Mouse (Mus musculus): ENCODE data around the gene Colgalt2. TPM values are rescaled to one million over a fixed set of nuclear protein-coding genes. Genes with fewer than 3 reads are reported as not detected.
"Not testable (repeated sequence)": the region's sequence is repeated elsewhere in the genome, so short reads cannot be mapped to it uniquely, and the experiment has no call there.

Gene Colgalt2
- total RNA-seq (2021): 1 to 10 TPM; 3.0 to 3.2 TPM
- long read RNA-seq, experiment 1, full-length matches to known transcripts: 1 of 2 reads
- long read RNA-seq, experiment 1, partial matches to known transcripts: 1 of 2 reads
- long read RNA-seq, experiment 1, other reads (novel, unspliced or antisense): 0 of 2 reads
- long read RNA-seq, experiment 2, full-length matches to known transcripts: 1 of 2 reads
- long read RNA-seq, experiment 2, partial matches to known transcripts: 1 of 2 reads
- long read RNA-seq, experiment 2, other reads (novel, unspliced or antisense): 0 of 2 reads

- peak; percentile 61 to 73 for DNase-seq
Measured at GRCm38 (mm10) chr1:152399790-152400555, at the start of gene Colgalt2. TSS of gene Colgalt2 (plus strand) at chr1:152399830.

- peak; percentile 37 to 47 for DNase-seq
Measured at GRCm38 (mm10) chr1:152356721-152357120, 42.9 kb upstream of the Colgalt2 start.

GRCm38 (mm10) chr1:152368311-152369088 is 31.1 kb upstream of the Colgalt2 start:
- DNase-seq: peak; percentile 19 to 24

GRCm38 (mm10) chr1:152369139-152369538 is 30.5 kb upstream of the Colgalt2 start:
- peak; percentile 58 to 80 for DNase-seq

- no peak for DNase-seq
Measured at GRCm38 (mm10) chr1:152378311-152378710, 21.3 kb upstream of the Colgalt2 start.

- no peak for DNase-seq
Measured at GRCm38 (mm10) chr1:152384589-152384988, 15.0 kb upstream of the Colgalt2 start.

GRCm38 (mm10) chr1:152385693-152386092 is 13.9 kb upstream of the Colgalt2 start:
- DNase-seq: not testable (repeated sequence)

GRCm38 (mm10) chr1:152386188-152386835 is 13.3 kb upstream of the Colgalt2 start, which contains the start of gene Tsen15:
TSS of gene Tsen15 (minus strand) at chr1:152386688.
- DNase-seq: peak; percentile 90 to 91

GRCm38 (mm10) chr1:152389271-152389670 is 10.4 kb upstream of the Colgalt2 start:
- no peak for DNase-seq

- DNase-seq: no peak
Measured at GRCm38 (mm10) chr1:152394137-152394536, 5.5 kb upstream of the Colgalt2 start.

GRCm38 (mm10) chr1:152394956-152395515 is 4.6 kb upstream of the Colgalt2 start:
- no peak for DNase-seq

- DNase-seq: no peak
Measured at GRCm38 (mm10) chr1:152398708-152399107, 922 bp upstream of the Colgalt2 start.

- DNase-seq: peak; percentile 45 to 59
Measured at GRCm38 (mm10) chr1:152400556-152401540, 1.2 kb downstream of the Colgalt2 start.

- DNase-seq: no peak
Measured at GRCm38 (mm10) chr1:152407021-152407946, 7.7 kb downstream of the Colgalt2 start.

GRCm38 (mm10) chr1:152409356-152409755 is 9.7 kb downstream of the Colgalt2 start:
- no peak for DNase-seq

GRCm38 (mm10) chr1:152410657-152411056 is 11.0 kb downstream of the Colgalt2 start:
- peak; percentile 53 to 63 for DNase-seq

- no peak for DNase-seq
Measured at GRCm38 (mm10) chr1:152413116-152413515, 13.5 kb downstream of the Colgalt2 start.

GRCm38 (mm10) chr1:152413961-152414360 is 14.3 kb downstream of the Colgalt2 start:
- DNase-seq: peak in 1 of 2 experiments; percentile 20

- peak; percentile 53 to 59 for DNase-seq
Measured at GRCm38 (mm10) chr1:152414451-152414850, 14.8 kb downstream of the Colgalt2 start.
